Mouse (Mus musculus) B cell, adult 67 days (primary cell): ENCODE data around the gene Pabpc1l. TPM values are rescaled to one million over a fixed set of nuclear protein-coding genes. Genes with fewer than 3 reads are reported as not detected.

Experiments used
- total RNA-seq, 2 experiments: library from RNA; stranded (reverse); gene quantifications; 4 replicates each; pipeline ENCODE4 v1.2.4; 2023

Pabpc1l gene
- 1 to 10 TPM; 1.1 to 3.3 TPM for total RNA-seq

GRCm38 (mm10) chr2:164025150-164025549 lies at the start of gene Pabpc1l:
TSS of gene Pabpc1l (plus strand) at chr2:164025450.

DNA sequence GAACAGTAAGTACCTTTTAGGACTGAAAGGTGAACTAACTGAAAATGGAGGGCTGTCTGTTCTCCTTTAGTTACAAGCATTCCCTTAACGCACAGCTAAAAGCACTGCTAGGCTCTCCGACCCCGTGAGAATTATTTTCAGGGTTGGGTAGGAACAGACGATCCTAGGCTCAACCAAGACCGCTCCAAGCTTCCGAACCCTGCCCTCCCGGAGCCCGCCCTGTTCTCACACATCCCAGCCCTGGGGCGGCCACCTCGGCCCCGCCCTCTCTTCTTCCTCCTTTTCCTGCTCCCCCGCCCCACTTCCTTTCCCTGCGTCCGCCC lies 30.6 kb upstream of the Pabpc1l start, which contains the start of gene Ywhab:
TSS of gene Ywhab (plus strand) at position 307 of the 323 bp plus-strand sequence.

GRCm38 (mm10) chr2:164070142-164070764 lies 45.0 kb downstream of the Pabpc1l start, which contains the start of gene Stk4:
TSS of gene Stk4 (plus strand) at chr2:164070322.

GRCm38 (mm10) chr2:164070765-164071436 lies 45.7 kb downstream of the Pabpc1l start, which contains the start of gene Tomm34:
TSS of gene Tomm34 (minus strand) at chr2:164071169.

Other genes starting within 250 kb of the Pabpc1l start
- not detected for gene Ccn5, start 204.6 kb upstream of the Pabpc1l start, total RNA-seq
- not detected for gene Kcnk15, start 171.8 kb upstream of the Pabpc1l start, total RNA-seq
- gene Rims4, start 106.8 kb upstream of the Pabpc1l start, total RNA-seq = not detected
- gene Ywhab, start 30.5 kb upstream of the Pabpc1l start, total RNA-seq = 100 to 1,000 TPM; 109 to 110 TPM
- gene Stk4, start 44.9 kb downstream of the Pabpc1l start, total RNA-seq = 100 to 1,000 TPM; 234 to 261 TPM
- 10 to 100 TPM; 79.5 to 80.2 TPM for gene Tomm34, start 45.7 kb downstream of the Pabpc1l start, total RNA-seq
- gene Kcns1, start 145.7 kb downstream of the Pabpc1l start, total RNA-seq = not detected
- not detected for gene Wfdc5, start 157.3 kb downstream of the Pabpc1l start, total RNA-seq
- not detected for gene Wfdc12, start 165.2 kb downstream of the Pabpc1l start, total RNA-seq
- gene Wfdc15a, start 174.7 kb downstream of the Pabpc1l start, total RNA-seq = not detected
- gene Wfdc15b, start 196.2 kb downstream of the Pabpc1l start, total RNA-seq = not detected
- not detected for gene Svs2, start 213.0 kb downstream of the Pabpc1l start, total RNA-seq
- not detected for gene Svs3b, start 231.2 kb downstream of the Pabpc1l start, total RNA-seq